Mouse (Mus musculus) megakaryocyte, adult 5-6 weeks (primary cell): ENCODE data around the gene Samhd1. TPM values are rescaled to one million over a fixed set of nuclear protein-coding genes. Genes with fewer than 3 reads are reported as not detected.

Experiments
- ATAC-seq: 2 replicates; pipeline ENCODE4 v1.8.0; 2016; ENCODE audit warnings: mild to moderate bottlenecking, inconsistent platforms; ENCODE audit not compliant: poor library complexity, severe bottlenecking
- total RNA-seq, 2 experiments: library from RNA; stranded (forward) in 1 of 2; stranded (reverse) in 1 of 2; fragments of 153-499, 151-499 nt in 1 of 2; fragments of 221-1000, 200-1000 nt in 1 of 2; gene quantifications; 2 replicates each; pipeline versions ENCODE4 v1.2.3 to v1.2.4; 2015 to 2017

Samhd1 gene
- total RNA-seq, 2 experiments from 2014 or later: 599 to 815 TPM

DNA sequence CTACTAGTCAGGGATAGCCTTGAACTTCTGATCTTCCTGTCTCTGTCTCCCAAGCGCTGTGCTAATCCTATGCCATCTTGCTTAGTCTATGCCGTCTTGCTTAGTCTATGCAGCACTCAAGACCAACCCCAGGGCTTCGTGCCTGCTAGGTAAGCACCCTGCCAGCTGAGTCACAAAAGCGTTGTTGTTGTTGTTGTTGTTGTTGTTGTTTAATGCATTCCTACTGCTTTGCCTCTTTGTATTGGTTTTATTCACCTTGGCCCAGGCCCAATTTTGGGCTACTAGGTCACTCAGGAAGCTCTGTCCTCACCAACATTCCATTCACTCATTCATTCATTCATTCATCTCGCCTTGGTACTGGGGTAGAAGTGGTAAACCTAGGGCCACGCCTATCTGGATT lies 79.3 kb downstream of the Samhd1 start:
- ATAC-seq: no peak

GRCm38 (mm10) chr2:157054816-157055215 lies 80.2 kb downstream of the Samhd1 start:
- ATAC-seq: no peak

- no peak for ATAC-seq
Measured at GRCm38 (mm10) chr2:157054297-157054696, 80.8 kb downstream of the Samhd1 start.

- no peak for ATAC-seq
Measured at GRCm38 (mm10) chr2:157053787-157054186, 81.3 kb downstream of the Samhd1 start.

GRCm38 (mm10) chr2:157053124-157053523 lies 81.9 kb downstream of the Samhd1 start:
- no peak for ATAC-seq

GRCm38 (mm10) chr2:157052448-157052847 lies 82.6 kb downstream of the Samhd1 start:
- no peak for ATAC-seq

DNA sequence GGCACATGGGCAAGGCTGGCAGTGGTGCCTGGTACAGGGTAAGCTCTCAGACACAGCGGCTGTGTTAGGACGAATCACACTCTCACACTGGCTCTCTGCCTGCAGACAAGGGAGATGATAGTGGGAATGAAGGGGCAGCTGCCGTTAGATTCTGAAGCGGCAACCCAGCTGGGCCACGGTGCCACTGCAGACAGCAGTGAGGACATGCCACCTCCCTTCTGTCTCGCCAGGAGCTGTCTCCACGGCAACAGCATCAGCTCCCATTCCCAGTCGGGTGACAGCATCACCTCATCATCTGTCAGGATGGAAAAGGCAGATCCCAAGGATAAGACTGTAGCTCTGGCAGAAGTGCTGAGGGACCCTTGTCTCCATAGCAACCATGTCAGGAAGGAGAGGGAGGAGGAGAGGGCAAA lies 85.2 kb downstream of the Samhd1 start:
- ATAC-seq: no peak

- no peak for ATAC-seq
Measured at GRCm38 (mm10) chr2:157048395-157049181, 86.5 kb downstream of the Samhd1 start.

Other genes with a start within 250 kb of the Samhd1 start
- gene Sla2, start 248.1 kb downstream of the Samhd1 start, total RNA-seq (2015): 0.83 and 2.2 TPM in 2 replicates
- 1.3 and 1.8 TPM in 2 replicates for gene Sla2, start 248.1 kb downstream of the Samhd1 start, total RNA-seq (2017)
- 22.4 and 28.5 TPM in 2 replicates for gene Ndrg3, start 143.2 kb downstream of the Samhd1 start, total RNA-seq (2015)
- gene Ndrg3, start 143.2 kb downstream of the Samhd1 start, total RNA-seq (2017): 23.9 and 27.3 TPM in 2 replicates
- gene Dsn1, start 128.1 kb downstream of the Samhd1 start, total RNA-seq (2015): 13.3 and 14.6 TPM in 2 replicates
- gene Dsn1, start 128.1 kb downstream of the Samhd1 start, total RNA-seq (2017): 36.4 and 47.0 TPM in 2 replicates
- gene Soga1, start 56.0 kb downstream of the Samhd1 start, total RNA-seq (2015): 1.1 and 1.3 TPM in 2 replicates
- 1.6 and 1.7 TPM in 2 replicates for gene Soga1, start 56.0 kb downstream of the Samhd1 start, total RNA-seq (2017)
- gene Tldc2, start 48.2 kb downstream of the Samhd1 start, total RNA-seq (2015): not detected in 2 replicates
- gene Tldc2, start 48.2 kb downstream of the Samhd1 start, total RNA-seq (2017): not detected in 2 replicates
- 94.0 and 94.1 TPM in 2 replicates for gene Rbl1, start 69.3 kb upstream of the Samhd1 start, total RNA-seq (2015)
- gene Rbl1, start 69.3 kb upstream of the Samhd1 start, total RNA-seq (2017): 88.4 and 90.3 TPM in 2 replicates
- gene Rpn2, start 143.8 kb upstream of the Samhd1 start, total RNA-seq (2015): 196 and 210 TPM in 2 replicates
- gene Rpn2, start 143.8 kb upstream of the Samhd1 start, total RNA-seq (2017): 198 and 213 TPM in 2 replicates
- 0.18 and 0.75 TPM in 2 replicates for gene Mroh8, start 144.3 kb upstream of the Samhd1 start, total RNA-seq (2015)
- 0.11 and 0.33 TPM in 2 replicates for gene Mroh8, start 144.3 kb upstream of the Samhd1 start, total RNA-seq (2017)
- gene Ghrh, start 212.2 kb upstream of the Samhd1 start, total RNA-seq (2015): not detected in 2 replicates
- not detected in 2 replicates for gene Ghrh, start 212.2 kb upstream of the Samhd1 start, total RNA-seq (2017)
- 18.7 and 21.5 TPM in 2 replicates for gene Manbal, start 232.3 kb upstream of the Samhd1 start, total RNA-seq (2015)
- 9.3 and 10.5 TPM in 2 replicates for gene Manbal, start 232.3 kb upstream of the Samhd1 start, total RNA-seq (2017)